Mouse (Mus musculus): ENCODE measurements around the gene Nfx1.

- TF ChIP-seq CTCF (IDR thresholded peaks at IDR 0.05; ENCODE audit: extremely low read depth, insufficient read depth, low read length): no peak
- no peak for TF ChIP-seq POLR2A (IDR thresholded peaks at IDR 0.05; ENCODE audit: extremely low read depth, insufficient read depth, low read length)
These were observed 92.6 kb downstream of the Nfx1 start for GRCm38 (mm10) chr4:41063351-41063750.

All from cortical plate, adult 2 months (tissue).